Comparison of ENCODE assay signal across 22 mouse cellular contexts in genomic region chr11:61122769-61123288, GRCm38 (mm10). TPM values are rescaled to one million over a fixed set of nuclear protein-coding genes. Genes with fewer than 3 reads are reported as not detected.
A peak's percentile ranks its signal among the peaks of the same experiment; 100 is the strongest.
DNase-seq lines count a peak whose midpoint lies in the region; ATAC-seq and TF ChIP-seq lines count a peak whose summit lies in the region.
"Had no signal": no experiment of that assay in that cellular context is flagged by ENCODE, and none has a peak within 500 bp of the region (broad histone marks: within the 10 kb centered on the region; RNA-seq: fewer than 3 reads in every experiment).

No protein-coding gene starts in this region.

- TF ChIP-seq EP300 in liver, postnatal 0 days (IDR thresholded peaks at IDR 0.05; ENCODE audit: low read depth), result no peak

- no peak overlapping the region for H3K4me2 ChIP-seq in liver, postnatal 0 days (ENCODE audit: low read depth, low read length)
- H3K4me2 ChIP-seq: embryonic facial prominence, embryonic 15.5 days; hindbrain, embryonic 12.5 days had no signal

- 0 out of 2 replicates have a peak, but pooled peaks cover 2% of the 10 kb centered on the region for H3K4me1 ChIP-seq in liver, postnatal 0 days (ENCODE audit: insufficient read depth)
- H3K4me1 ChIP-seq: embryonic facial prominence, embryonic 15.5 days; forebrain, embryonic 10.5 days; hindbrain, embryonic 12.5 days had no signal

- H3K36me3 ChIP-seq in liver, postnatal 0 days (replicated peaks; ENCODE audit: insufficient read depth, low read length), result no peaks in the 10 kb centered on the region
- H3K36me3 ChIP-seq: embryonic facial prominence, embryonic 15.5 days; forebrain, embryonic 10.5 days; hindbrain, embryonic 12.5 days had no signal

- H3K4me3 ChIP-seq in liver, postnatal 0 days (ENCODE audit: low read depth, low read length), result no peak overlapping the region
- H3K4me3 ChIP-seq: embryonic facial prominence, embryonic 15.5 days; erythroblast, embryonic 14.5 days; forebrain, embryonic 10.5 days; hindbrain, embryonic 12.5 days had no signal

- H3K9ac ChIP-seq in liver, postnatal 0 days (replicated peaks), result no peak overlapping the region
- H3K9ac ChIP-seq: embryonic facial prominence, embryonic 15.5 days; hindbrain, embryonic 12.5 days had no signal

- H3K27ac ChIP-seq in liver, postnatal 0 days (ENCODE audit: low read depth), result peak overlapping the region; percentile 48; the same call in 1 of the 2 replicates
- H3K27ac ChIP-seq: embryonic facial prominence, embryonic 15.5 days; forebrain, embryonic 10.5 days; hindbrain, embryonic 12.5 days had no signal

- H3K9me3 ChIP-seq in liver, postnatal 0 days (ENCODE audit: low read length), result no peaks in the 10 kb centered on the region
- H3K9me3 ChIP-seq: embryonic facial prominence, embryonic 15.5 days; forebrain, embryonic 10.5 days; hindbrain, embryonic 12.5 days had no signal

- TF ChIP-seq CTCF in liver, postnatal 0 days (IDR thresholded peaks at IDR 0.05; ENCODE audit: low read depth), result no peak

- DNase-seq in liver, postnatal 0 days, result no peak
- DNase-seq in liver (no peak), A20 (ENCODE audit: low read depth, low spot score) (peak; percentile 94)
- peak; percentile 38 for DNase-seq in induced T-regulatory cell, adult 2 months (ENCODE audit: low read depth)
- peak; percentile 37 to 68 for DNase-seq in spleen, postnatal 4 days (ENCODE audit: low spot score in 2 of 2)
- DNase-seq in urinary bladder, postnatal 10 days (ENCODE audit: low spot score), result no peak
- DNase-seq in ovary, adult 18-20 months (ENCODE audit: low spot score), result no peak
- DNase-seq: adrenal gland, adult 8-10 months; adrenal gland, postnatal 36 days; cerebellum, adult 11 months; cerebellum, adult 8-10 months; cerebellum, postnatal 14 days; embryo, embryonic 11 days; gastrocnemius, postnatal 36 days; heart, adult 11 months; heart, postnatal 10 days; heart, postnatal 4 days had no signal

- peak; percentile 61; the same call in 1 of the 2 replicates for ATAC-seq in liver, postnatal 0 days
- ATAC-seq: forebrain, embryonic 14.5 days had no signal

- 63% methylated on average over 8 of the region's 8 CpGs for WGBS in liver, postnatal 0 days (ENCODE audit: insufficient replicate concordance)

- no peaks in the 10 kb centered on the region for H3K27me3 ChIP-seq in liver, postnatal 0 days (ENCODE audit: insufficient read depth, low read length)
- H3K27me3 ChIP-seq: embryonic facial prominence, embryonic 15.5 days; hindbrain, embryonic 12.5 days had no signal

RNA-seq across cellular contexts. Expression of gene Tnfrsf13b, which starts 3.7 kb away (rescaled TPM):
- polyA plus RNA-seq in liver, postnatal 0 days (2015; fragmentation: Nextera tagmentation; extraction: Ambion mirVana), result 8.1 and 9.4 TPM in 2 replicates

RNA-seq across cellular contexts. Expression of gene Usp22, which starts 52.0 kb away (rescaled TPM):
- polyA plus RNA-seq in liver, postnatal 0 days (2015; fragmentation: Nextera tagmentation; extraction: Ambion mirVana), result 8.7 and 10.0 TPM in 2 replicates

Comparison
In these comparisons a context has a peak if more than half of its experiments do, and no peak if none do; other contexts are left out.
1. DNase-seq: peak in A20 (single experiment), induced T-regulatory cell, adult 2 months (single experiment) and spleen, postnatal 4 days (2 of 2); none in liver, postnatal 0 days (single experiment), liver (single experiment), urinary bladder, postnatal 10 days (single experiment) and ovary, adult 18-20 months (single experiment).